Mouse (Mus musculus): Measurements from ENCODE around the gene Tcam1. TPM values are rescaled to one million over a fixed set of nuclear protein-coding genes. Genes with fewer than 3 reads are reported as not detected.

Tcam1 gene
- polyA plus RNA-seq, 1 experiment from 2014 or later = 0.49 TPM

GRCm38 (mm10) chr11:106266431-106266830, 10.0 kb upstream of the Tcam1 start:
- DNase-seq (ENCODE audit: low spot score) (no peak), ATAC-seq (replicated peaks; ENCODE audit: low FRiP score, low read depth) (no peak)

GRCm38 (mm10) chr11:106267311-106267852, 9.1 kb upstream of the Tcam1 start:
- WGBS = 62% methylated on average over 15 of the region's 15 CpGs
- Histone ChIP-seq H3K9ac (ENCODE audit: low read depth, low read length) (no peak overlapping the region), H3K36me3 (ENCODE audit: insufficient read depth, low read length) (peaks cover 52% of the 10 kb centered on the region), H3K4me1 (replicated peaks; ENCODE audit: insufficient read depth, low read length) (peaks cover 34% of the 10 kb centered on the region), H3K9me3 (replicated peaks; ENCODE audit: low read length) (no peaks in the 10 kb centered on the region), H3K4me3 (replicated peaks; ENCODE audit: low read depth, low read length) (no peak overlapping the region), H3K27me3 (ENCODE audit: insufficient read depth, low read length) (no peaks in the 10 kb centered on the region), H3K27ac (no peak overlapping the region), H3K4me2 (ENCODE audit: low read length) (no peak overlapping the region)
- ATAC-seq (replicated peaks; ENCODE audit: low FRiP score, low read depth) (no peak), DNase-seq (ENCODE audit: low spot score) (no peak)
- TF ChIP-seq CTCF (IDR thresholded peaks at IDR 0.05; ENCODE audit: low read depth) = no peak

More at GRCm38 (mm10) chr11:106266431-106266830, 10.0 kb upstream of the Tcam1 start:
- H3K27me3 ChIP-seq (ENCODE audit: insufficient read depth, low read length) = no peaks in the 10 kb centered on the region
- peaks cover 62% of the 10 kb centered on the region for H3K36me3 ChIP-seq (ENCODE audit: insufficient read depth, low read length)
- H3K4me1 ChIP-seq (replicated peaks; ENCODE audit: insufficient read depth, low read length) = peaks cover 31% of the 10 kb centered on the region
- no peak overlapping the region for H3K4me2 ChIP-seq (ENCODE audit: low read length)
- WGBS = 92% methylated on average over 10 of the region's 10 CpGs
- H3K9ac ChIP-seq (ENCODE audit: low read depth, low read length) = no peak overlapping the region
- H3K27ac ChIP-seq = no peak overlapping the region
- H3K4me3 ChIP-seq (replicated peaks; ENCODE audit: low read depth, low read length) = no peak overlapping the region
- TF ChIP-seq CTCF (IDR thresholded peaks at IDR 0.05; ENCODE audit: low read depth) = no peak
- H3K9me3 ChIP-seq (replicated peaks; ENCODE audit: low read length) = no peaks in the 10 kb centered on the region

GRCm38 (mm10) chr11:106267871-106268270, 8.6 kb upstream of the Tcam1 start:
- H3K27ac ChIP-seq = no peak overlapping the region
- TF ChIP-seq CTCF (IDR thresholded peaks at IDR 0.05; ENCODE audit: low read depth) = no peak
- no peak overlapping the region for H3K9ac ChIP-seq (ENCODE audit: low read depth, low read length)
- ATAC-seq (replicated peaks; ENCODE audit: low FRiP score, low read depth) = no peak
- H3K9me3 ChIP-seq (replicated peaks; ENCODE audit: low read length) = no peaks in the 10 kb centered on the region
- no peak for DNase-seq (ENCODE audit: low spot score)
- H3K4me3 ChIP-seq (replicated peaks; ENCODE audit: low read depth, low read length) = no peak overlapping the region
- peaks cover 34% of the 10 kb centered on the region for H3K4me1 ChIP-seq (replicated peaks; ENCODE audit: insufficient read depth, low read length)
- WGBS = 57% methylated on average over 5 of the region's 5 CpGs
- H3K4me2 ChIP-seq (ENCODE audit: low read length) = peak overlapping the region; percentile 40; the same call in 1 of the 2 replicates
- H3K36me3 ChIP-seq (ENCODE audit: insufficient read depth, low read length) = peaks cover 47% of the 10 kb centered on the region
- no peaks in the 10 kb centered on the region for H3K27me3 ChIP-seq (ENCODE audit: insufficient read depth, low read length)

GRCm38 (mm10) chr11:106268326-106269059, 8.0 kb upstream of the Tcam1 start:
- H3K4me1 ChIP-seq (replicated peaks; ENCODE audit: insufficient read depth, low read length) = peaks cover 34% of the 10 kb centered on the region
- peak overlapping the region; percentile 23; the same call in 1 of the 2 replicates for H3K9ac ChIP-seq (ENCODE audit: low read depth, low read length)
- peaks cover 41% of the 10 kb centered on the region for H3K36me3 ChIP-seq (ENCODE audit: insufficient read depth, low read length)
- H3K27ac ChIP-seq = peak overlapping the region; percentile 70
- H3K9me3 ChIP-seq (replicated peaks; ENCODE audit: low read length) = no peaks in the 10 kb centered on the region
- ATAC-seq (replicated peaks; ENCODE audit: low FRiP score, low read depth) = no peak
- no peak overlapping the region for H3K4me3 ChIP-seq (replicated peaks; ENCODE audit: low read depth, low read length)
- WGBS = 32% methylated on average over 8 of the region's 8 CpGs
- no peak for TF ChIP-seq CTCF (IDR thresholded peaks at IDR 0.05; ENCODE audit: low read depth)
- no peaks in the 10 kb centered on the region for H3K27me3 ChIP-seq (ENCODE audit: insufficient read depth, low read length)
- peak; percentile 46 for DNase-seq (ENCODE audit: low spot score)
- peak overlapping the region; percentile 40 for H3K4me2 ChIP-seq (ENCODE audit: low read length)

- DNase-seq (ENCODE audit: low spot score) = peak; percentile 54
- no peak overlapping the region for H3K9ac ChIP-seq (ENCODE audit: low read depth, low read length)
These were observed 7.4 kb upstream of the Tcam1 start for GRCm38 (mm10) chr11:106269060-106269431.

GRCm38 (mm10) chr11:106271131-106271793, 5.2 kb upstream of the Tcam1 start:
- peak; percentile 16; the same call in 1 of the 2 replicates for TF ChIP-seq CTCF (IDR thresholded peaks at IDR 0.05; ENCODE audit: low read depth)
- H3K27me3 ChIP-seq (ENCODE audit: insufficient read depth, low read length) = no peaks in the 10 kb centered on the region
- peak overlapping the region; percentile 99 for H3K4me3 ChIP-seq (replicated peaks; ENCODE audit: low read depth, low read length)
- DNase-seq (ENCODE audit: low spot score) (peak; percentile 46), ATAC-seq (replicated peaks; ENCODE audit: low FRiP score, low read depth) (no peak)
- H3K27ac ChIP-seq = peak overlapping the region; percentile 99
- WGBS = 12% methylated on average over 5 of the region's 5 CpGs
- peaks cover 14% of the 10 kb centered on the region; the same call in 1 of the 2 replicates for H3K36me3 ChIP-seq (ENCODE audit: insufficient read depth, low read length)
- peaks cover 36% of the 10 kb centered on the region for H3K4me1 ChIP-seq (replicated peaks; ENCODE audit: insufficient read depth, low read length)
- H3K9ac ChIP-seq (ENCODE audit: low read depth, low read length) = peak overlapping the region; percentile 99
- no peaks in the 10 kb centered on the region for H3K9me3 ChIP-seq (replicated peaks; ENCODE audit: low read length)
- peak overlapping the region; percentile 74 for H3K4me2 ChIP-seq (ENCODE audit: low read length)

More at GRCm38 (mm10) chr11:106269060-106269431, 7.4 kb upstream of the Tcam1 start:
- ATAC-seq (replicated peaks; ENCODE audit: low FRiP score, low read depth) = no peak
- H3K4me1 ChIP-seq (replicated peaks; ENCODE audit: insufficient read depth, low read length) = peaks cover 34% of the 10 kb centered on the region
- no peak overlapping the region for H3K4me3 ChIP-seq (replicated peaks; ENCODE audit: low read depth, low read length)
- peaks cover 36% of the 10 kb centered on the region for H3K36me3 ChIP-seq (ENCODE audit: insufficient read depth, low read length)
- no peak for TF ChIP-seq CTCF (IDR thresholded peaks at IDR 0.05; ENCODE audit: low read depth)
- H3K27me3 ChIP-seq (ENCODE audit: insufficient read depth, low read length) = no peaks in the 10 kb centered on the region
- H3K9me3 ChIP-seq (replicated peaks; ENCODE audit: low read length) = no peaks in the 10 kb centered on the region
- H3K4me2 ChIP-seq (ENCODE audit: low read length) = peak overlapping the region; percentile 40
- 11% methylated on average over 3 of the region's 3 CpGs for WGBS
- peak overlapping the region; percentile 70 for H3K27ac ChIP-seq

All from kidney, postnatal 0 days (tissue).